Mouse (Mus musculus): ENCODE data around the gene Olfr554. TPM values are rescaled to one million over a fixed set of nuclear protein-coding genes. Genes with fewer than 3 reads are reported as not detected.

The Olfr554 gene
- polyA plus RNA-seq, 1 experiment from 2014 or later, result not detected

GRCm38 (mm10) chr7:102681916-102682315, 43.7 kb downstream of the Olfr554 start:
- H3K27me3 ChIP-seq, result no peaks in the 10 kb centered on the region
- no peak overlapping the region for H3K27ac ChIP-seq
- H3K9me3 ChIP-seq, result no peaks in the 10 kb centered on the region
- H3K36me3 ChIP-seq, result peaks cover 20% of the 10 kb centered on the region; the same call in 1 of the 2 replicates
- 90% methylated on average over 1 of the region's 1 CpGs for WGBS
- no peak overlapping the region for H3K9ac ChIP-seq (replicated peaks)
- H3K4me3 ChIP-seq (replicated peaks), result no peak overlapping the region
- H3K4me2 ChIP-seq, result no peak overlapping the region
- ATAC-seq (ENCODE audit: insufficient number of reproducible peaks, insufficient read depth, low FRiP score, low TSS enrichment, low read depth), result no peak
- no peaks in the 10 kb centered on the region for H3K4me1 ChIP-seq (replicated peaks)

DNA sequence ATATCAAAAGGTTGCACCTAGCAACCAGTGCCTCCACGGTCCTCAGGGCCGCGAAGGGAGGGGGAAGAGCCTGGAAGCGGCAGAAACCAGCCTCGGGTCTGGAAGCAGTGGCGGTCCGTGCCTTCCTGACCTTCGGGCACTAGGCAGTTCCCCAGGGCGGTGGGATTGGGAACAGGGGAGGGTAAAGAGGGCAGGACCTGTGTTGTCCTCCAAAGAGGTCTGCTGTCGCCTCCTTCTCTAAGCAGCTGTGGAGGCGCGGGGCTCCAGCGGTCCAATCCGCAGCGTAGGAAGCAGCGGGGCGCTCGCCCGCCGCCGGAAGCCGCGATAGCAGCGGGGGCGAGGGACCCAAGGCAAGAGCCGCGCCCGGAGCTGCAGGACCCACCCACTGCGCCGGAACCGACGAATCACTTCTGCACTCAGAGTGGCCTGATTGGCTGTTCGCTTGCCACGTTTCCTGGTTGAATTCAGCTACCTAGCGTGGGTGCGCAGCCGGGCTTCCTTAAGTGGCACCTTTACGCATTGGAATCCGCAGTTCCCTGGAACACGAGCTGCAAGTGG, 48.8 kb downstream of the Olfr554 start, which contains the start of gene Trim68:
TSS of gene Trim68 (minus strand) at position 384 of the 558 bp plus-strand sequence.
- 0% methylated on average over 40 of the region's 40 CpGs for WGBS
- ATAC-seq (ENCODE audit: insufficient number of reproducible peaks, insufficient read depth, low FRiP score, low TSS enrichment, low read depth), result peak; percentile 99

More for the DNA sequence above, 48.8 kb downstream of the Olfr554 start, which contains the start of gene Trim68:
- Histone ChIP-seq H3K4me3 (replicated peaks) (peak within 1 kb of the TSS; percentile 62), H3K4me2 (peak within 1 kb of the TSS; percentile 61), H3K27ac (peak within 1 kb of the TSS; percentile 73), H3K9ac (replicated peaks) (peak within 1 kb of the TSS; percentile 63), H3K36me3 (0 out of 2 replicates have a peak, but pooled peaks cover 9% of the 10 kb centered on the region), H3K9me3 (no peaks in the 10 kb centered on the region), H3K4me1 (replicated peaks) (no peaks in the 10 kb centered on the region), H3K27me3 (no peaks in the 10 kb centered on the region)

Other genes starting within 250 kb of the Olfr554 start
- gene Rrm1, start 196.7 kb upstream of the Olfr554 start, polyA plus RNA-seq (2016; fragmentation: Nextera tagmentation; extraction: Ambion mirVana), result 190 and 192 TPM in 2 replicates
- gene Olfr543, start 156.8 kb upstream of the Olfr554 start, polyA plus RNA-seq (2016; fragmentation: Nextera tagmentation; extraction: Ambion mirVana), result 0.24 and 0.33 TPM in 2 replicates
- gene Olfr544, start 150.1 kb upstream of the Olfr554 start, polyA plus RNA-seq (2016; fragmentation: Nextera tagmentation; extraction: Ambion mirVana), result not detected in 2 replicates
- gene Olfr545, start 138.9 kb upstream of the Olfr554 start, polyA plus RNA-seq (2016; fragmentation: Nextera tagmentation; extraction: Ambion mirVana), result 0.09 TPM in 1 of 2 replicates, not detected in the other
- gene Olfr547, start 103.7 kb upstream of the Olfr554 start, polyA plus RNA-seq (2016; fragmentation: Nextera tagmentation; extraction: Ambion mirVana), result not detected in 2 replicates
- not detected in 2 replicates for gene Olfr548-ps1, start 97.5 kb upstream of the Olfr554 start, polyA plus RNA-seq (2016; fragmentation: Nextera tagmentation; extraction: Ambion mirVana)
- gene Olfr549, start 88.6 kb upstream of the Olfr554 start, polyA plus RNA-seq (2016; fragmentation: Nextera tagmentation; extraction: Ambion mirVana), result not detected in 2 replicates
- 0.44 and 0.59 TPM in 2 replicates for gene Trim21, start 72.9 kb upstream of the Olfr554 start, polyA plus RNA-seq (2016; fragmentation: Nextera tagmentation; extraction: Ambion mirVana)
- not detected in 2 replicates for gene Olfr550, start 67.0 kb upstream of the Olfr554 start, polyA plus RNA-seq (2016; fragmentation: Nextera tagmentation; extraction: Ambion mirVana)
- gene Olfr551, start 46.5 kb upstream of the Olfr554 start, polyA plus RNA-seq (2016; fragmentation: Nextera tagmentation; extraction: Ambion mirVana), result not detected in 2 replicates
- gene Olfr552, start 40.7 kb upstream of the Olfr554 start, polyA plus RNA-seq (2016; fragmentation: Nextera tagmentation; extraction: Ambion mirVana), result not detected in 2 replicates
- not detected in 2 replicates for gene Olfr553, start 20.2 kb upstream of the Olfr554 start, polyA plus RNA-seq (2016; fragmentation: Nextera tagmentation; extraction: Ambion mirVana)
- gene Olfr555, start 20.4 kb downstream of the Olfr554 start, polyA plus RNA-seq (2016; fragmentation: Nextera tagmentation; extraction: Ambion mirVana), result not detected in 2 replicates
- not detected in 2 replicates for gene Olfr556, start 26.5 kb downstream of the Olfr554 start, polyA plus RNA-seq (2016; fragmentation: Nextera tagmentation; extraction: Ambion mirVana)
- 14.9 and 15.0 TPM in 2 replicates for gene Trim68, start 48.9 kb downstream of the Olfr554 start, polyA plus RNA-seq (2016; fragmentation: Nextera tagmentation; extraction: Ambion mirVana)
- not detected in 2 replicates for gene Olfr557, start 57.5 kb downstream of the Olfr554 start, polyA plus RNA-seq (2016; fragmentation: Nextera tagmentation; extraction: Ambion mirVana)
- gene Olfr558, start 63.8 kb downstream of the Olfr554 start, polyA plus RNA-seq (2016; fragmentation: Nextera tagmentation; extraction: Ambion mirVana), result not detected in 2 replicates
- gene Olfr33, start 80.6 kb downstream of the Olfr554 start, polyA plus RNA-seq (2016; fragmentation: Nextera tagmentation; extraction: Ambion mirVana), result not detected in 2 replicates
- not detected in 2 replicates for gene Olfr559, start 89.1 kb downstream of the Olfr554 start, polyA plus RNA-seq (2016; fragmentation: Nextera tagmentation; extraction: Ambion mirVana)
- not detected in 2 replicates for gene Olfr560, start 120.9 kb downstream of the Olfr554 start, polyA plus RNA-seq (2016; fragmentation: Nextera tagmentation; extraction: Ambion mirVana)
- gene Olfr78, start 121.0 kb downstream of the Olfr554 start, polyA plus RNA-seq (2016; fragmentation: Nextera tagmentation; extraction: Ambion mirVana), result not detected in 2 replicates
- gene Olfr561, start 132.8 kb downstream of the Olfr554 start, polyA plus RNA-seq (2016; fragmentation: Nextera tagmentation; extraction: Ambion mirVana), result not detected in 2 replicates
- gene Olfr564, start 165.0 kb downstream of the Olfr554 start, polyA plus RNA-seq (2016; fragmentation: Nextera tagmentation; extraction: Ambion mirVana), result not detected in 2 replicates
- not detected in 2 replicates for gene Olfr566, start 220.3 kb downstream of the Olfr554 start, polyA plus RNA-seq (2016; fragmentation: Nextera tagmentation; extraction: Ambion mirVana)
- gene Olfr568, start 238.7 kb downstream of the Olfr554 start, polyA plus RNA-seq (2016; fragmentation: Nextera tagmentation; extraction: Ambion mirVana), result not detected in 2 replicates

Data from limb, embryonic 12.5 days (tissue).